Mouse (Mus musculus): ENCODE results near the gene Ndufs1.
"Not testable (repeated sequence)": the region's sequence is repeated elsewhere in the genome, so short reads cannot be mapped to it uniquely, and the experiment has no call there.

Gene Ndufs1

GRCm38 (mm10) chr1:63182636-63183270 is 6.1 kb upstream of the Ndufs1 start:
- DNase-seq (ENCODE audit: low read depth, low spot score) = peak; percentile 54

DNA sequence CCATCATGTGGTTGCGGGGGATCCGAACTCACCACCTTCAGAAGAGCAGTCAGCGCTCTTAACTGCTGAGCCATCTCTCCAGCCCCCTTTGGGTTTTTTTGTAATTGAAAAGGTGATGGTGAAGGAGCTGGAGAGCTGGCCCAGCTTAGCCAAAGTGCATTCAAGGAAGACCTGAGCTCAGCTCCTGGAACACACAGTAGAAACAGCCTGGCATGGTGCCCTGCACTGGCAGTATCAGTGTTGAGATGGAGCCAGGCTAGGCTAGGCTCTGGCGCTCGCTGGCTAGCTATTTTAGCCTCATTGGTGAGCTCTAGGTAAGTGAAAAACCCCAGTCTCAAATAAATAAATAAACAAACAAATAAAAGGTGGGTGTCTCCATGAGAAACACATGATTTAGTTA is 5.6 kb upstream of the Ndufs1 start:
- no peak for DNase-seq (ENCODE audit: low read depth, low spot score)

GRCm38 (mm10) chr1:63181480-63181879 is 4.8 kb upstream of the Ndufs1 start:
- no peak for DNase-seq (ENCODE audit: low read depth, low spot score)

DNA sequence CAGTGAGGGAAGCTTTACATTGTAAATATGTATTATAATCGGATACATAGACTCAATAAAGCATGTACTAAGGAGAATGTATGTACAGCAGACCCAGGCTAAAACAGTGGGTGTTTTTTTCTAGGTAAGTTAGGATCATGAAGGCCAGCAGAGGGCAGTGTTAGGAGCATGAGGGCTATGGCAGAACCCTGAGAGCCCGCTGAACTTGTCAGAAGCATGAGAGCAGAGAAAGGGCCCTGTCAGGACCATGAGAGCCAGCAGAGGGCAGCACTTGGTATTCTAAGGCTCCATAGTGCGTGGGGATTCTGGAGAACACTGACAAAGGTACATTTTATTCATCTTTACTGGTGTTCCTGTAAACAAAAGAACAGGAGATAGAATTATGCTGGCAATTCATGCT is 4.4 kb upstream of the Ndufs1 start:
- peak; percentile 95 for DNase-seq (ENCODE audit: low read depth, low spot score)

DNA sequence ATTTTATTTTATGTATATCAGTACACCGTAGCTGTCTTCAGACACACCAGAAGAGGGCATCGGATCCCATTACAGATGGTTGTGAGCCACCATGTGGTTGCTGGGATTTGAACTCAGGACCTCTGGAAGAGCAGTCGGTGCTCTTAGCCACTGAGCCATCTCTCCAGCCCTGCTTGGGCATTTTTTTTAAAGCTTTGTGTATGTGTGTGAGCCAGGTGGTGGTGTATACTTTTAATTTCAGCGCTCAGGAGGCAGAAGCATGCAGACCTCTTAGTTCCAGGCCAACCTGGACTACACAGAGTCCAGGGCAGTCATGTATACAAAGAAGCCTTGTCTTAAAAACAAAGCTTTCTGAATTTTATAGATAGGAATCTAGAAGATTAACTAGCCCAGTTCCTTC is 3.9 kb upstream of the Ndufs1 start:
- DNase-seq (ENCODE audit: low read depth, low spot score) = not testable (repeated sequence)

GRCm38 (mm10) chr1:63180122-63180521 is 3.5 kb upstream of the Ndufs1 start:
- no peak for DNase-seq (ENCODE audit: low read depth, low spot score)

- DNase-seq (ENCODE audit: low read depth, low spot score) = no peak
These were observed 1.7 kb upstream of the Ndufs1 start for GRCm38 (mm10) chr1:63178308-63178707.

DNA sequence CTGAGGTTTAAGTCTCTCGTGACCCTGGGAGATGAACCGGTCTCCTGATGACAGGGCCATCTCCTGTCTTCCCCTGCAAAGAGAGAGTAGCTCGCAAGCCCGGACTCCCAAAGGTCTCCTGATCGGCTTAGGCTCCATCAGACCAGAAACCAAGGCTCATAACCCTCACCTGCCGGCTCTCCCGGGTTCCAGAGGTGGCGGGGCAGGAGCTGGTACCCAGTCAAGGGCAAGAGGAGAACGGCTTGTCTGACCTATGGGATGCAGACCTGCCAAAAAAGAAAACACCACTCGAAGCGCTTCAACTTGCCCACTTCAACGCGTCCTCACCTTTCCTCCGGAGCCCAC is 402 bp downstream of the Ndufs1 start:
- no peak for DNase-seq (ENCODE audit: low read depth, low spot score)

DNA sequence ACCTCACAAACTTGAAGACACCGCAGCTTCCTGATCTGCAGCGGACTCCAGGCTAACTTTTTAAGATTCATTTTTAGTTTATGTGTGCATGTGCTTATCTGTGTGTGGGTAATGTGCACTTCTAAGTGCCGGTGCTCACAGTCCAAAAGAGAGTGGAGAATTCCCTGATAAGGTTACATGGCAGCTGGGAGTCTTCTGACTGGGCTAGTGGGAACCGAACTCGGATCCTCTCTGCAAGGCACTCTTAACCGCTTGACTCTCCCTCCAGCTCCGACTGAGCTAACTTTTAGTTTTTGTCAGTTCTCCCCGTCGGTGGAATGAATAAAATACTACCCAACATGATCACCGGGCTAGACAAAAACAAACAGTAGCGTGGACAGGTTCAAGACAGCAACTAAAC is 780 bp downstream of the Ndufs1 start:
- no peak for DNase-seq (ENCODE audit: low read depth, low spot score)

DNA sequence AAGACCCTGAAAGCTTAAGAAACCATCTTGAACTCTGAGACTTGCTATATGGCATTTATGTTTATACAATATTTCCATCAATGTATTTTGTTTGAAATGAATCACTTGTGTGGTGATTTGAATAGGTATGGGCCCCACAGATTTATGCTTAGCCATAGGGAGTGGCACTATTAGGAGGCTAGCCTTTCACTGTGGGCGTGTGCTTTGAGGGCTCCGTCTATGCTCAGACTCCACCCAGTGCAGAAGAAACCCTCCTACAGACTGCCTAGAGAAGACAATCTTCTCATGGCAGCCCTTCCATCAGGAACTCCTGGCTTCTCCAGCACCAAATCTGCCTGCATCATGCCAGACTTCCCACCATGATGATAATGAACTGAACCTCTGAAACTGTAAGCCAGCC is 8.0 kb downstream of the Ndufs1 start:
- no peak for DNase-seq (ENCODE audit: low read depth, low spot score)

- DNase-seq (ENCODE audit: low read depth, low spot score) = no peak
These were observed 36.4 kb downstream of the Ndufs1 start for GRCm38 (mm10) chr1:63140231-63140630.

- not testable (repeated sequence) for DNase-seq (ENCODE audit: low read depth, low spot score)
These were observed 38.0 kb downstream of the Ndufs1 start for GRCm38 (mm10) chr1:63138586-63138985.

GRCm38 (mm10) chr1:63137971-63138370 is 38.7 kb downstream of the Ndufs1 start:
- no peak for DNase-seq (ENCODE audit: low read depth, low spot score)

GRCm38 (mm10) chr1:63134530-63134929 is 42.1 kb downstream of the Ndufs1 start:
- no peak for DNase-seq (ENCODE audit: low read depth, low spot score)

- no peak for DNase-seq (ENCODE audit: low read depth, low spot score)
These were observed 44.9 kb downstream of the Ndufs1 start for GRCm38 (mm10) chr1:63131766-63132165.

DNA sequence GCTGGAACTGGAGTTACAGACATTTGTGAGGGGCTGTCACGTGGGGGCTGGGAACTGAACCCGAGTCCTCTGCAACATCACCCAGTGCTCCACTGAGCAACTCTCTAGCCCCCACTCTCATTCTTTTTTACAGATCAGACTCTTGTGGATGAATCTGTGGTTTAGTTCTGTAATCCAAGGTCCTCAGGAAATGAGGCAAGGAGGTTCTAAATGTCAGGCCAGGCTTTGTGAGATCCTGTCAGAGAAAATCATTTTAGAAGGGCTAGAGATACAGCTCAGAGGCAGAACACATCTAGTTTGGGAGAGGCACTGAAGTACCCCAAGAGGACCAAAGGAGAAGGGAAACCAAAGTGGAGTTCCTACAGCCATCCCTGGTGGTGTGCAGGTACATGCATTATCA is 45.8 kb downstream of the Ndufs1 start:
- DNase-seq (ENCODE audit: low read depth, low spot score) = no peak

DNA sequence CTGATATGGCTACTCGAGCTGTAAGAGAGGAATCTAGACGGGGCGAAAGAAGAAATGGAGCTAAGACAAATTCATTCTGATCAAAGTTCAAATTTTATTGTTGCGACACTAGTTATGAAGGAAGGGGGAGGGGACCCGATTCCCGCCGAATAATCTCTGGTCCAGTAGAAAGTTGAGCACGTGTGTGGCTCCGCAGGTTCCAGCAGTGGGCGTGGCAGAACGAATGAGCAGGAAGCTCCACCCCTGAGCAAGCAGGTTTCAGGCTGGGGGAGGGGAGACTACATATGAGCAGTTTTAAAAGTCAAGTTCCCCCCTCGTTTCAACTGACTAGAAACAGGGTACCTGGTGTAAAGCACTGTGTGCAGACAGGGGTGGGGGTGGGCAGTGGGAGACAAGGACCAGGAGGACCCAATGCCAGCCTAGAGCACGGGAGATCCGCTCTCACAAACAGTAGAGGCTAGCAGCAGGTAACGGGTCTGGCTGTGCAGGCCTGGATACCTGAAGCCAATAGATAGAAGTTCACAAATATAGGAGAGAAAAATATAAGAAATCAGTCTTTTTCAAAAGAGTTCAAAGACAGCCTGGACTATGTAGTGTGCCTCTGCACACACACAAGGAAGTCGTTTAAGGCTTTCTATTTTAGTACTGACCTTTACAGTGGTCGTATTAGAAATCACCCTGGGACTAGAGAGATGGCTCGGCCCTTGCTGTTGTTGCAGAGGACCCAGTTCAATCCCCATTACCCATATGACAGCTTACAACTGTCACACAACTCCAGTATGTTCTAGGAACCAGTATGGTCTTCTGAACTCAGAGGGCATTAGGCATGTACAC is 46.6 kb downstream of the Ndufs1 start:
- peak; percentile 45 for DNase-seq (ENCODE audit: low read depth, low spot score)

- no peak for DNase-seq (ENCODE audit: low read depth, low spot score)
These were observed 47.4 kb downstream of the Ndufs1 start for GRCm38 (mm10) chr1:63129273-63129672.

GRCm38 (mm10) chr1:63126206-63126605 is 50.4 kb downstream of the Ndufs1 start:
- DNase-seq (ENCODE audit: low read depth, low spot score) = no peak

DNA sequence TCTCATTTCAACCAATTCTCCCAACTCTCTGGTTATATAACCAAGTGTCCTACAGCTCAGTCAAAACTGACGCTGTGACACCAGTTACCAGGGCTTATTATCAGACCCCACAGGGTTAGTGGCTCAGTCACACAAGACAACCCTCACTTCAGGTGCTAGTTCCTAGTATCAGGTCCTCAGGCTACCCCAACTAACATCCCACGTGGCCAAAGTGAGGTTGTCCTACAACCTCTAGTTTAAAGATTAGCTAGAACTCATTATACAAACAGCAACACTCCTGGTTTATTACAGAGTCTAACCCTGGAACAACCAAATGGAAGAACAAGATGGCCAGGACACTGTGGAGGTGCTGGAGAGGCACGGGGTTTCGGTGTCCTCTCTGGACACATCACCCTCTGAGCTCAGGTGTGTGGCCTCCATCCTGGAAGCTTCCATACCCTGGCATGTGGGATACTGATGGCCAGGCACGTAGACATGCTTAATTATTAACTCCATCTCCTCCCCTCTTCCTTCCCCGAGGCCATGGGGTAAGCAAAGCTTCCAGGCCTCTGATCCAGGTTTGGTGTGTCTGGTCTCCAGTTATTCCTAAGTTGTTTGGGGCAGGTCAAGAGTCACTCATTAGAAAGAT is 52.7 kb downstream of the Ndufs1 start:
- no peak for DNase-seq (ENCODE audit: low read depth, low spot score)

GRCm38 (mm10) chr1:63122005-63122404 is 54.6 kb downstream of the Ndufs1 start:
- no peak for DNase-seq (ENCODE audit: low read depth, low spot score)

- no peak for DNase-seq (ENCODE audit: low read depth, low spot score)
These were observed 56.3 kb downstream of the Ndufs1 start for GRCm38 (mm10) chr1:63120382-63120781.

- peak; percentile 46 for DNase-seq (ENCODE audit: low read depth, low spot score)
These were observed 57.0 kb downstream of the Ndufs1 start for GRCm38 (mm10) chr1:63119675-63120074.

Measured in CD4-positive helper T cell, adult 2 months (primary cell).